Mouse (Mus musculus): ENCODE data around the gene Fam122a.

Gene Fam122a

DNA sequence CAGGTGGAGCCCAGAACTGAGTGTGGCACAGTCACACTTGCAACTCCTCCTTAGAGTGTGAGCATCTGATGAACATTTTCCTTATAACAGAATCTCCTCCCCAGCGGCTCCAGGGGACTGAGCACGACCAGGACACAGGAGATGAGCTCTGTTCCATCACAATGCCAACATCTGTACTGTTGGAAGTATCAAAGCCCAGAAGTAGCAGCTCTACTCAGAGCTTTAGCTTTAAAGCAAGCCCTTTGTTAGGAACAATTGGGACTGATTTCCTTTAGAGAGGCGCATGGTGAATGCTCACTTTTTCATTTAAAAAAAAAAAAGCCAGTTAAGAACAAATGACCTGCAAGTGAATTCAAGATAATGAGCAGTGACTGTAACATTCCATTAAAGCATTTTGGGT lies 14.7 kb upstream of the Fam122a start:
- in situ Hi-C loops (cut with MboI, MseI): no loop called here

DNA sequence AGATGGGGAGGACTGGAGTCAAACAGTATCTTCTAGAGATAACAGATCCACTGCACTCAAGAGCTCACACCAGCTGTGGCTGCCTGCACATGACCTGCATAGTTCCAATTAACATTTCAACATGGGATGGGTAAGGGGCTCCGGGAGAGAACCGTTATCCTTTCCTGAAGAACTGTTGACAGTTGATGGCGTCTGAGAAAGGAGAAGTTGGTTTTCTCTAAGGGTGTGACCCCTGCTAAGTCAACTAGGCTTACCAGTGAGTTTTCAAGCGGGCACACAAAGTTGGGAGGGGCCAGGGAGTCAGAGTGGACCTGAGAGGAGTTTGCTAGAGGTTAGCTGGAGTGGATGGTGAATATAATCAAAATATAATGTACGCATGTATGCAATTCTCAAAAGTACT lies 13.1 kb upstream of the Fam122a start:
- in situ Hi-C loops (cut with MboI, MseI): no loop called here

DNA sequence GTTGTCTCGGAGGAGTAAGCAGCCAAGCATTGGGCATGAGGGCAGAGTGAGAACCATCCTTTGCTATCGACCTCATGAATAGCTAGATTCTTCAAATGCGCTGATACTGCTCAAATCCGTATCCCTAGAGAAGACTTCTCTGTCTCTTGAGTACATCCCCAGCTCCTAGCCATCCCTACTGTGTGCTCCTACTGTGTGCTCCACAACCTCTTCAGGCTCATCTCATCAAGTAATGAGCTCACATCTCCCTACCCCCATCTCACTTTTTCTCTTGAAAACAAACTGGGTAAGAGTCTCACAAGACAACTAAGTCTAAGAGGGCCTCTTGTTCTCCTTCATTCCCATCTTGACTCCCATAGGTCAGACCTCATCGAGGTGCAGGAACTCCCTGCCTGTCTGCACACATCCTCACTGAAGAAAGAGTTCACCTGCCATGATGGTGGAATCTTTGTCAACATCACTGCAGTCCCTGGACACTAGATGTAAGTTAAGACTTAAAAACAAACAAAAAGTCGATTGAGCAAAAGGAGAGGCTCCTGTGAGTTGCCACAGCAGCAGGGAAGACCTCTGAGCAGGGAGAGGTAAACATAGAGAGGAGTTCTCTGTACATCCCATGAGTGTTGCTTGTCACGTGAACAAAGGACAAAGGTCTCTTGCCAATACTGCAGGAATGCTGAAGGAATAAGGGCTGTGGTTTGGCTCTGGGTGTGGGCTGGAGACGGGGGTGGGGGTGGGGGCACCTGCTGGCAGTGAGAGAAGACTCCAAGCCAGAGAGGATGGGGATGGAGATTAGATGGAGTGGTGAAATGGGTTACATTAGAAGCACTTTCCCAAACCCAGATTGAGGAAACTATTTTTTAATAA lies 9.5 kb upstream of the Fam122a start:
- in situ Hi-C loops (cut with MboI, MseI): loop anchor here in 1 of 2 experiments (10.0 kb wide), 1 partner anchor 1342 kb away; the partner anchor contains the start of gene Klf9

DNA sequence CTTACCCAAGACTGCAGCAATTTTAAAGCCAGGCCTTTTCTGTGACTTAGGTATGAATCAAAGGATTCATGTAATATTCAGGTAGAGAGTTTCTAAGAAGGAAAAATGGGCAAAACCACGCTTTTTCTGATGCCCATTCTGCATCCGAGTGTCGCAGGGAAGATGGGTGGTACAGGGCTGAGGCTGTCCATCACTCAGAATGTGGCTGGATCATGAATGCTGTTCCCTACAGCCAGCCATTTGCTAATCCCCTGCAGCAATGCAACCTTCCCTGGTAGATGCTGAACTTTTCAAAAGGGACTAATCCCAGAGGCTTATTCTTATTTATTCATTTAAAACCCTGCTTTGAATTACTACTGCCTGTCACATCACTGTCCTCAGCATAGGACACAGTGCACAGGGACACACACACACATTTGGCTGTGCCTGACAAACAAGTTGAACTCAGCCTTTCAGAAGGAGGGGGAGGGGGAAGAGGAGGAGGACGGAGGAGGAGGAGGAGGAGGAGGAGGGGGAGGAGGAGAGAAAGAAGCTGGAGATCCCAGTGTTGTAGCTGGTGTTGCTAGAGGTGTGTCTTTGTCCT lies 7.5 kb upstream of the Fam122a start:
- in situ Hi-C loops (cut with MboI, MseI): loop anchor here in 1 of 2 experiments (10.0 kb wide), 1 partner anchor 1340 kb away; the partner anchor contains the start of gene Klf9

DNA sequence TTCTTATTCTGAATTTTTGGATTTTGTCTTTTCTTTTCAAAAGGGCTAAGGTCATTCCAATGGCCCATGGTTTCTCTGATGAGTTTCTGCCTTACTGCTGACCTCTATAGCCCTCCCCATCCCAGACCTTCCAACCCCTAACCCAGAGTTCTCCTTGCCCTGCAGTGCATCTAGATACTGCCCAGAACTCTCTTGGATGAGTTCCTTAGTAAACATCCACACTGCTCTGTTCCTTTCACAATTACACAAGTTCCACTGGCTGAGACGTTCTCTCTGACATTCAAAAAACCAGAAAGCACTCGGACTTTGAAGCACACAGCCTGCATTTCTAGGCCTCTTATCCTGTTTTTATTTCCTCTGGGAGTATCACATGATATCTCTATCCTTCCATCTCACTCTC lies 3.8 kb upstream of the Fam122a start:
- in situ Hi-C loops (cut with MboI, MseI): loop anchor here in 1 of 2 experiments (10.0 kb wide), 1 partner anchor 1336 kb away; the partner anchor contains the start of gene Klf9

DNA sequence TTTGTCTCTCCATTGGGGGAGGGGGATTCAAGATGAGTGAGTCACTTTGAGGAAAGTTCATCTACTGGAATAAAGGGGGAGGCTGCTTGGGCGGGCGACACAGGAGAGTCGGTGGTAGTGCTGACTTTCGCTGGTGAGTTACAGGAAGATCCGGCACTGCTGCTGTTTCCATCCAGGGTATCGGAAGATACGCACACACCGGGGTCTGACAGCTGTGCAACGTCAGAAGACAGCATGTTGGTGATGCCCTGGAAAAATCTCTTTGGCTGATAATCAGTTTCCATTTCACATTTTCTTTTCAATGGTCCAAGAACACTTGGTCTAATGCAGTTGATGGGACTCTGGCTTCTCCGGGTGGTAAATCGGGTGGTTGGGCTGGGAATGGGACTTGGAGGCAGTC lies 695 bp downstream of the Fam122a start:
- in situ Hi-C loops (cut with MboI, MseI): loop anchor here in 1 of 2 experiments (10.0 kb wide), 1 partner anchor 302 kb away; no protein-coding TSS in a partner anchor

DNA sequence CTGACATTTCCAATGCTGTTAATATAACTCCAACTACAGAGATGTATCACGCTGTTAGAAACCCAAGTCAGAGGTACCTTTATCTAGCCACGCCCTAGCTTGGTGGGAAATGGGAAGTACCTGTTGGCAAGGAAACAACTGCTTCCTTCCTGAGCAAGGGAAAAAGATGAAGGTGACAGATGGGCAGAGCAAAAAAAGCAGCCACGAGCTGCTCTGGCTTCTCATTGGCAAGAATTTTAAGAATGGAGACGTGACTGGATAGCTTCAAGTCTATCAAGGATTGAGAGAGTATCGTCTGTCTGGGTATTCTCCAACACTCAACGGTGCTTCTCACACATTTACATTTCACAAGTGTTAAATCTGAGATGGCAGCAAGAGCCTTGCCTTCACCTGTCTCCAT lies 1.9 kb downstream of the Fam122a start:
- in situ Hi-C loops (cut with MboI, MseI): loop anchor here in 1 of 2 experiments (10.0 kb wide), 1 partner anchor 300 kb away; no protein-coding TSS in a partner anchor

DNA sequence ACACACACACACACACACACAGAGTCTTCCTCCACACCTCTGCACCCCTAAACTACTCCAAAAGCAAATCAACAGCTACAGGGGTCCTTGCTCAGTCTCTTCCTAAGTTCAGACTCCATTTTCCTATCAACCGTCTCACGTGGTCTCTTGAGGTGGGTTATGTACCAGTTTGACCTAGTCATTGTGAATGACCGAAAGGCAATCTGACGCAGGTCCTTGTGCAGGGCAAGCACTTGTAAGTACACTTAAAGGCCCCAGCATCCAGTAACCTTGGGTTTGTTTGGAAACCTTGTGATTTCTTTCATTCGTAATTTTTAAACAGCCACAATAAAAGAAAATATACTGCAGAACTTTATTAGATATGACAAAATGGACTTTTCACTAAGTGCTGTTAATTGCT lies 4.6 kb downstream of the Fam122a start:
- in situ Hi-C loops (cut with MboI, MseI): loop anchor here in 1 of 2 experiments (10.0 kb wide), 1 partner anchor 298 kb away; no protein-coding TSS in a partner anchor

DNA sequence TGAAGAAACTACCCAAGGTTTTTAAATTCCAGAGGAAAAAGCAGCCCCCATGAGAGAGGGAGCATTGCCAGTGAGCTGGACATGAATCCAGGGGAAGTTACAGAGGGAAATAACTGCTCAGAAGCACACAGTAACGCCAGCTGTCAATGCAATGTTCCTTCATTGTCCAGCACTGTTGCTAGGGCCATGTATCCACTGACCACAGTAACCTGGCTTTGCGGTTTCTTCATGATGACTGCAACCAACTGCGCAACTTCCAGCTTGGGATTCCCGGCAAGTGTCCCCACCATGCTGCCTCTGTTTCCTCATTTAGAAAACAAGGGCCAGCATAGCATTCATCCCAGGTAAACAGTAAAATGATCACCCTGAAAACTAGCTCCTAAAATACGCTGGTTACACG lies 5.6 kb downstream of the Fam122a start:
- in situ Hi-C loops (cut with MboI, MseI): loop anchor here in 1 of 2 experiments (10.0 kb wide), 1 partner anchor 297 kb away; no protein-coding TSS in a partner anchor

DNA sequence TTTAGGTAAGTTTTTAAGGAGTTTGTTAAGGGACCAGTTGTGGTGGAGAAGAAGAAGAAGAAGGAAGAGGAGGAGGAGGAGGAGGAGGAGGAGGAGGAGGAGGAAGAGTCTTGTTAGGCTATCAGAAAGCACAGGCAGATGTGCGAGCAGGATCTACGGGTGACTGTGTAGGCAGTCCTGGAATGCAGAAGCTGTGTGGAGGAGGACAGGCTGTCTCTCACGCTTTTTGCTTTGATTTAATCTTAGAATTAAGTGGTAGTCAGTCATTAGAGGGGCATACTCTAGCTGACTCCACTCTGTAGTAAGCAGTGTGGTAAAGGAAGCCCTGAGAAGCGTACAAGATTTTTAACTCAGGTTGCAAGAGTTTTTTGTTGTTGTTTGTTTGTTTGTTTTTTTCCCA lies 7.9 kb downstream of the Fam122a start:
- in situ Hi-C loops (cut with MboI, MseI): loop anchor here in 1 of 2 experiments (5.0 kb wide), 1 partner anchor 182 kb away; no protein-coding TSS in a partner anchor

DNA sequence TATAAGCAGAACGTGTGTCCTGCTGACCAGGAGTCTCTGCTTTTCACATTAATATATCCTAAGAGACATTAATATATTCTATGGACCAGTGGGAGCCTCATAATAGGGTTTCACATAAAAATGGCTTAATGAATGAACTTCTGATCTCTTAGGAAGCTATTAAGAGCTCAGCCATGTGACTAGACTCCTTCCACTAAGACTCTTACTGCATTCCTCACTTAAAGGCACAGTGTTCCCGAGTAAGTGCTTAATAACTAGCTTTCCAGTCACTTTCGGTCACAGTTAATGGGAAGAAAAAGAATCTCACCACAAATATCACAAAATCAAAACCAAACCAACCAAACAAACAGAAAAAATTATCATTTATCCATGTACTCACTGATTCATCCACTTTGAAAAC lies 8.5 kb downstream of the Fam122a start:
- in situ Hi-C loops (cut with MboI, MseI): loop anchor here in 1 of 2 experiments (5.0 kb wide), 1 partner anchor 181 kb away; no protein-coding TSS in a partner anchor

DNA sequence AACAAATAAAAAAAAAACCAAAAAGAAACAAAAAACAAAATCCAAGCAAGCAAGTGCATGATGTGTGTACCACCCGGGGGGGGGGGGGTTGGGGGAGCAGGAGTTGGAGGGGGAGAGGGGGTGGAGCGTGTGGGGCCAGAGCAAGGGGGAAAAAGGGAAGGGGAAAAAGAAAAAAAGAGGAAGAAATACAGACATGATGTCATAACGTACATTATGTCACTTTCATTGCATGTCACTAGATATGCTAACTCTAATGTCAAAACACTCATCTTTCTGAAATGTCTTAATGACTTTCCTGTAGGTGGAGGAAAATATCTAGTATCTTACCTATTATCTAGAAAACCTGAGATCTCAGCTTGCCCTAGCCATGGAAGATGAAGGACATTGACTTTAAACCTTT lies 14.1 kb downstream of the Fam122a start:
- in situ Hi-C loops (cut with MboI, MseI): no loop called here

DNA sequence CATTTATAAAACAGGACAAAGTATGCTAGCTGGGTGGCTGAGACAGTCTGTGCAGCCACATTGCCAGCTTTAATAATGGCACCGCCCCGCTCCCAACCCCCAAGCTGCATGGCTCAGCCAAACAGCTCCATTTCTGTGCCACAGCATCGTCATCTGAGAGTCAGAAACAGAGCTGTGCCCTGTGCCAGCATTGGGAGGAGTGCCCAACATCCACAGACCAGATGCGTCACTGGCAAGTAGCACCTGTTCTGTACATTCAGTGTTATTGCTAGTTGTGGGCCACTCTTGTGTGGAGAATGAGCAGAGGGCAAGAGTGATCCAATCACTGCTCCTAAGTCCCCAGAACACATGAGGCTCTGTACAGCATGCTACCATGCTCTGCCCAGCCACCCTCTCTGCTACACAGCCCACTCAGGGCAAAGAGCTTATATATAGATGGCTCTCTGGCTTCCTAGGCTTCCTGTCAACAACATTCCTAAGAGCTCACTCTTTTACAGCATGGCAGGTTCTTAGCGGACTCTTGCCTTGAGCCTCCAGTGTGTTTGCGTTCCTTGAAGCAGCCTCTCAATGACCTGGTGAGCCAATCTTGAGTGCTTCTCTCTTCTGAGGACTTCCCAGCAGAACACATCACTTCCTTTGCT lies 20.4 kb downstream of the Fam122a start:
- in situ Hi-C loops (cut with MboI, MseI): no loop called here

DNA sequence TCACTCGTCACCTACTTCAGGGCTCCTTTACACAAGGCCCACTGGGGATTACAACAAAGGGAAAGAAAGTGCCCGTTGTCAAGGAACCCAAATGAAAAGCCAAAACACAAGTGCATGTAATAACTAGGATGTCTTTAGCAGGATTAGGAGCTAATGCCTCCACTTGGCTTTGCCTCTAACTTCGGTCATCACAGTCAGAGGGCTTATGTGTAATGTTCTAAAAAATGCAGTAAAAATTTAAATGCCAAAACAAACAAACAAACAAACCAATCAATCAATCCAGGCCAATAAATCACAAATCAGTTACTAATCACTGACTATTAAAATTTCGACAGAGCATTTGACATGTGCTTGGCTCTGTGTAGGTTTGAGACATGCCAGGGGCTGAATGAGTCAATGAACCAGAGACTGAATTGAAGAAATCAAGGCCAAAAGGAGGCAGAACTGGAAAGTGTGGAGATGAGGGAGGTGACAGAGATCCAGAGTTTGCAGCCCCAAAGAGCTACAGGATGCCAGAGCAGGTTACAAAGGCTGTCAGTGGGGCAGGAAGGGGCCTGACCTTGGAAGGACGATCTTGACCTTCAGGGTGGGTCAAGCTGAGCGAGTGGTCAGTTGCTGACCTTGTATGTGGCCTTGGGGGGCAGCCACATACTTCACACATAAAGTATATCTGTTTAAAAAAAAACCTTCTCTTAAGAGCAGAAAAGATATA lies 21.8 kb downstream of the Fam122a start:
- in situ Hi-C loops (cut with MboI, MseI): no loop called here

DNA sequence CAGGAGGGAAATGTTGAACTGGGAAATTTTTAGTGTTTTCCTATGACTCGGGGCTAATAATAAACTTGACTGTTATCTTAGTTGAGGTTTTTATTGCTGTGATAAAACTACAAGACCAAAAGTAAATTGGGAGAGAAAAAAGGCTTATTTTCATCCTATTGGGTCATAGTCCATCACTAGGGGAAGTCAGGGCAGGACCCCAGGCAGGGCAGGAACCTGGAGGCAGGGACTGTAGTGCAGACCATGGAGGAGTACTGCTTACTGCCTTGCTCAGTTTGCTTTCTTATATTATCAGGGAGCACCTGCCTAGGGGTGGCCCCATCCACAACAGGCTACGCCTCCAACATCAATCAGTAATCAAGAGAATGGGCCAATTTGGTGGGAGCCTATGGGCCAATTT lies 22.7 kb downstream of the Fam122a start:
- in situ Hi-C loops (cut with MboI, MseI): no loop called here

DNA sequence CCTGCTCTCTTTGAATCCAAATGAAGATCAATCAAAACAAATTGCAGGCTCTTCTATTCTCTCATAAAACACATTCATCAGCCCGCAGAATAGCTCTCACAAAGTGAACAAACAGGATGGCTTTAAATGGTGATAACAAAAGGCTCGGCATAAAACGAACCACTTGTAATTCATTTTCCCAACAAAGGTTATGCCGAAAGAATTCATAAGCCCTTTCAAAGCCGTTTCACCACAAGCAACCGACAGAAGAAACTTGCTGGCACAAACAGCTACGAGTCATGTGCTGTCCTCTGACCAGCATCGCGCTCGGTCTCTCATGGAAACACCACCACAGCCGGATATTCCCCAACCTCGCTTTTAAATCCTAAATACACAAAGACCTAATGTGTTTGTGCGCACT lies 23.8 kb downstream of the Fam122a start:
- in situ Hi-C loops (cut with MboI, MseI): no loop called here

DNA sequence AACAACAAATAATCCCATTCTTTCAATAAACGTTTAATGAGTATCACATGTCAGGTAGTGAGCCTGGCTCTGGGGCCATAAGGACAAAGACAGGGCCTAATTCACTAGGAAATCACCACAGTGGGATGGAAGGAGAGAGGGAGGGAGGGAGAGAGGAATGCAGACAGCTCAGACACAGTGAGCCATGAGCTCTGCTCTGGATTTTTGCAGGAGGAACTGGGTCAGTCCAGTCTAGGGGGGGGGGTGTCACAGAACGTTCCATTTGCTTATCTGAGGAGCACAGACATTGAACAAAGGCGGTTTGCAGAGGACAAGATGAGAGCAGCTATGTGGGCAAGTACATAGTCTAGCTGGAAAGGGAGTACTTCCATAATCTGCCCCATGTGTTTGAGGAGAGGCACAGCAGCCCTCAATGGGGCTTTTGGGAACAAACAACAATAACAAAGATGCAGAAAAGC lies 24.7 kb downstream of the Fam122a start:
- in situ Hi-C loops (cut with MboI, MseI): no loop called here

DNA sequence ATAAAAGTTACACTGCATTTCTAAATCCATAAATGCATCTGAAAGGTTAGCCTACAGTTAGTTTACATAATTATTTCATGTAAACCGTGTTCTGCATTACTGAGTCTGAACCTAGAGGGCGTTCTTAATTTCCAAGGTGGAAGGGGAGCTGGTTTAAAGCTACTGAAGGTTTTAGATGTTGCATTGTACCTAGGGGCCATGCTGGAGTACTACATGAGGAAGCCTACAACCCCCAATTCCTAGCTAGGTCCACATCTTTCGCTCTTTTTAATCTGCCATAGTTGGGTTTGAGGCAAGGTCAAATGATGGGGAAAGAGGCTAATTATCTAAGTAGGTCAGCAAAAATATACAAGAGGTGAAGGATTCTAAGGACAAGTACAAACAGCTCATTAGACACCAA lies 25.5 kb downstream of the Fam122a start:
- in situ Hi-C loops (cut with MboI, MseI): no loop called here

DNA sequence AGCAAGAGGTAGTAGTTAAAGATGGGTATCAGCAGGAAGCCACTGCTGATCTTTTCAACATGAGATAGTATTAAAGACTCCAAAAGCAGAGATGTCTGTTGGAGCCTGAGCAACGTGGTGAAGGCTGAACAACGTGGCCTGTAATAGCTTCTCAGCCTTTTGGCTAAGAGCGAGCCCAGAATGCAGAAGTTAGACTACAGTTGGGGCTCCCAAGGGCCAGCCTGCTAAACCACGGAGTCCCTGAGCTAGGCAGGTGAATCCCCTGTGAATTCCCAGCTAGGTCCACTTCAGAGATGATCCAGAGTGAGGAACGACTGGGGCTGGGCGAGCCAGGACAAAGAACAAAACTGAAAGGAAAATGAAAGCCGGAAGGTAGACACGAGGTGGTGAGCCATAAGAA lies 26.4 kb downstream of the Fam122a start:
- in situ Hi-C loops (cut with MboI, MseI): no loop called here

DNA sequence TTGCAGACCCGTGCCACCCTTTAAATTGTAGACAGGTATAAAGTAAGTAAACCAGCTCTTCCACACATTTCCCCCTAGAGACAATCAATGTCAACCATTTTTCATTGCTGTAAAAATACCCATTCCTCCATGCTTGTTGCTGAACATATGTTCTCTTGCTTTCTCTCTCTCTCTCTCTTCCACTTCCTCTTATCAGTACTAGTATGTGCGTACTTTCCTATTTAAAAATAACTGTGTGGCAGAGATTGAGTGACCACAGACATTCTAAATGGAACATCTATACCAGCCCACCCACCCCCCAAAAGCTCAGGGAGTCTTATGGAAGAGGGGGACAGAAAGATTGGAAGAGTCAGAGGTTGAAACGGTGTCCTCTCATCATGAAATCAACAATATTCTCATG lies 32.8 kb downstream of the Fam122a start:
- in situ Hi-C loops (cut with MboI, MseI): no loop called here

DNA sequence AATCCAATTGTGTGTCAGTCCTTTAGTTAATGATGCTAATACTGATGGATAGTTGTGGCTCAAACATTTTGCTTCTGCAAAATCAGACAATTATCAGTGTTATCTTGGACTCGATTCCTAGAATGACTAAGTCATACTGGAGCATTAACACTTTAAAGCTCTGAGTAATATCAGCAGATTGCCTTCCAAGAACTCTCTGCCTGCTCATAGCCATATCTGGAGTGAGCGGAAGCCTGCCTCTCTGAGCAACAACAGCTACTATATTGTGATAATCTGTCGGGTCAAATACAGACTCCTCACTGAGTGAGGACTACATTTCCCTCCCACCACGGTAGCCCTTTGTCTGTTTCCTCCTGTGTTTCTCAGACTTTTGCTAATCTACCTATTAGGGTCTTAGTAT lies 37.4 kb downstream of the Fam122a start:
- in situ Hi-C loops (cut with MboI, MseI): no loop called here
